Comparison of ENCODE assay signal across 19 mouse cellular contexts in the genomic region with DNA sequence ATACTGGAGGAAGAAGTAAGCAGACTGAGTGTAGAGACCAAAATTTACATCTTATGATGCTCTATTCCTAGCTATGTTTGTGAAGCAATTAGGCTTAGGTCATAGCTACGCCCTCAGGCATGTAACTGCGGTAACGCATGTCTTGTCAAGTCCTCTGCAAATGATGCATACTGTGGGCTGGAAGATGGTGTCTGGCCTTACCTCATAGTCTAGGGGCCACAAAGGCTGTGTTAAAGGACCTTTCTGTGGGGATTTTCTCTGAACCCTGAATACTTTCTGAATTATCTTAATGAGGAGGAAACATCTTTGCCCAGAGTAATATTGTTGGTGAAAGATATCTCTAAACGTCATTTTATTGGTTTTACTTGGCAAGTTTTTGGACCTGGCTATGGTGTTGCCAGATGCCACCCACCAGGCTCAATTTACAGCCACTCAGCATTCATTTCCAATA. TPM values are rescaled to one million over a fixed set of nuclear protein-coding genes. Genes with fewer than 3 reads are reported as not detected.
DNase-seq lines count a peak whose midpoint lies in the region; ATAC-seq and TF ChIP-seq lines count a peak whose summit lies in the region.
"Had no signal": no experiment of that assay in that cellular context is flagged by ENCODE, and none has a peak within 500 bp of the region (broad histone marks: within the 10 kb centered on the region; RNA-seq: fewer than 3 reads in every experiment).

No protein-coding gene starts in this region.

- intact Hi-C loops in gastrocnemius, adult 2 months (cut with DNase I) = no loop called here

- H3K4me1 ChIP-seq in hindbrain, embryonic 12.5 days = peaks cover 4% of the 10 kb centered on the region

- H3K4me3 ChIP-seq in gastrocnemius, adult 2 months = no peak overlapping the region
- H3K4me3 ChIP-seq in hindbrain, embryonic 12.5 days = no peak overlapping the region
- H3K4me3 ChIP-seq: forebrain, embryonic 12.5 days; heart, embryonic 12.5 days; hindbrain, embryonic 13.5 days had no signal

- TF ChIP-seq CTCF in gastrocnemius, adult 2 months (IDR thresholded peaks at IDR 0.05) = no peak

- H3K36me3 ChIP-seq in hindbrain, embryonic 12.5 days = no peaks in the 10 kb centered on the region
- H3K36me3 ChIP-seq: forebrain, embryonic 12.5 days; heart, embryonic 12.5 days; hindbrain, embryonic 13.5 days had no signal

- peak; percentile 13 for DNase-seq in 3T3-L1 (ENCODE audit: low read depth, low spot score)
- DNase-seq in A20 (ENCODE audit: low read depth, low spot score) = peak; percentile 10
- no peak for DNase-seq in retina, postnatal 1 day
- DNase-seq in gastrocnemius, adult 2 months = no peak
- DNase-seq: adrenal gland, adult 8-10 months; adrenal gland, postnatal 36 days; cerebellum, adult 2 months; cerebellum, postnatal 10 days; gastrocnemius, postnatal 14 days; heart, postnatal 36 days; kidney, adult 11 months had no signal

- H3K27me3 ChIP-seq in hindbrain, embryonic 12.5 days = no peaks in the 10 kb centered on the region
- H3K27me3 ChIP-seq: forebrain, embryonic 12.5 days; heart, embryonic 12.5 days; hindbrain, embryonic 13.5 days had no signal

- H3K9ac ChIP-seq in hindbrain, embryonic 12.5 days = no peak overlapping the region
- H3K9ac ChIP-seq: forebrain, embryonic 12.5 days; heart, embryonic 12.5 days; hindbrain, embryonic 13.5 days had no signal

- no peak overlapping the region for H3K27ac ChIP-seq in gastrocnemius, adult 2 months
- H3K27ac ChIP-seq in hindbrain, embryonic 12.5 days = no peak overlapping the region
- H3K27ac ChIP-seq: forebrain, embryonic 12.5 days; hindbrain, embryonic 13.5 days; hindbrain, postnatal 0 days had no signal

- WGBS in hindbrain, embryonic 12.5 days = 89% methylated on average over 4 of the region's 4 CpGs

- H3K9me3 ChIP-seq in hindbrain, embryonic 12.5 days (replicated peaks) = no peaks in the 10 kb centered on the region
- H3K9me3 ChIP-seq: forebrain, embryonic 12.5 days; heart, embryonic 12.5 days; hindbrain, embryonic 13.5 days had no signal

- peak; percentile 88 for ATAC-seq in common myeloid progenitor, adult 5-6 weeks (replicated peaks; ENCODE audit: low read depth, poor library complexity, severe bottlenecking)
- ATAC-seq in megakaryocyte progenitor cell, adult 5-6 weeks (replicated peaks; ENCODE audit: poor library complexity) = peak; percentile 81
- no peak for ATAC-seq in hindbrain, embryonic 12.5 days (ENCODE audit: low FRiP score)
- ATAC-seq: forebrain, embryonic 16.5 days; hindbrain, postnatal 0 days had no signal

- H3K4me2 ChIP-seq in hindbrain, embryonic 12.5 days (replicated peaks) = no peak overlapping the region
- H3K4me2 ChIP-seq: forebrain, embryonic 12.5 days; heart, embryonic 12.5 days; hindbrain, embryonic 13.5 days had no signal

RNA-seq across cellular contexts. Expression of gene Elk4, which starts 5.5 kb away (rescaled TPM):
- 86.9 and 112 TPM in 2 replicates for total RNA-seq in common myeloid progenitor, adult 5-6 weeks (2017)
- 87.7 and 98.6 TPM in 2 replicates for total RNA-seq in megakaryocyte progenitor cell, adult 5-6 weeks (2015)
- total RNA-seq in megakaryocyte progenitor cell, adult 5-6 weeks (2017) = 44.3 and 73.1 TPM in 2 replicates
- total RNA-seq in gastrocnemius, adult 2 months (2021) = 10 to 100 TPM; 69.6 to 76.1 TPM
- polyA plus RNA-seq in hindbrain, embryonic 12.5 days (2016; fragmentation: Nextera tagmentation; extraction: Ambion mirVana) = 18.5 and 21.7 TPM in 2 replicates

RNA-seq across cellular contexts. Expression of gene Slc45a3, which starts 39.1 kb away (rescaled TPM):
- total RNA-seq in common myeloid progenitor, adult 5-6 weeks (2017) = 9.8 and 10.6 TPM in 2 replicates
- total RNA-seq in megakaryocyte progenitor cell, adult 5-6 weeks (2015) = 1.6 and 2.7 TPM in 2 replicates
- 1.1 and 1.6 TPM in 2 replicates for total RNA-seq in megakaryocyte progenitor cell, adult 5-6 weeks (2017)
- 1 to 10 TPM in 1 of 2 experiments, under 1 TPM in 1; 0.84 to 1.4 TPM for total RNA-seq in gastrocnemius, adult 2 months (2021)
- 5.6 and 6.4 TPM in 2 replicates for polyA plus RNA-seq in hindbrain, embryonic 12.5 days (2016; fragmentation: Nextera tagmentation; extraction: Ambion mirVana)

Comparison
In these comparisons a context has a peak if more than half of its experiments do, and no peak if none do; other contexts are left out.
1. DNase-seq: peak in 3T3-L1 (single experiment) and A20 (single experiment); none in retina, postnatal 1 day (single experiment) and gastrocnemius, adult 2 months (single experiment).